9 mouse cellular contexts compared by ENCODE assay signal in the genomic region with DNA sequence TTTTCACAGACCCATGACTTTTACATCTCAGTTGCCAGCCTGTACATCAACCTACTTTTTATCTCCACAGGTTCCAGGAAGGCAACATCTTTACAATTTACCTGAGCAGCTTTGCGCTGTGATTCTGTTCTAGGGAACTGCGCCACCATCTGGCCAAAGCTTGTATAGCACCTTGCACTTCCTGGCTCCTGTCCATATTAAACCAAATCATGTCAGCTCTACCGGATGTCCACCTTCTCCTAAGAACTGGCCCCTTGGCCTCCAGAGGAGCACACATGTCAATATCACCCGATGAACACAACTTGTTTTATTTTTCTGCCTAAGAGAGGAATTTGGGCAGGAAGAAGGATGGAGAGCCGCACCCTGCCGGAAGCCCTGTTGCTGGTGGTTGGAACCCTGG. TPM values are rescaled to one million over a fixed set of nuclear protein-coding genes. Genes with fewer than 3 reads are reported as not detected.
DNase-seq lines count a peak whose midpoint lies in the region; ATAC-seq and TF ChIP-seq lines count a peak whose summit lies in the region.
"Had no signal": no experiment of that assay in that cellular context is flagged by ENCODE, and none has a peak within 500 bp of the region (broad histone marks: within the 10 kb centered on the region; RNA-seq: fewer than 3 reads in every experiment).

No protein-coding gene starts in this region.

- TF ChIP-seq EP300 in lung, postnatal 0 days (IDR thresholded peaks at IDR 0.05) = no peak
- TF ChIP-seq EP300 in stomach, postnatal 0 days (optimal IDR thresholded peaks at IDR 0.05) = no peak

- H3K4me2 ChIP-seq in lung, postnatal 0 days (replicated peaks; ENCODE audit: low read depth, low read length) = no peak overlapping the region
- H3K4me2 ChIP-seq in stomach, postnatal 0 days (replicated peaks; ENCODE audit: low read depth) = no peak overlapping the region
- H3K4me2 ChIP-seq: neural tube, embryonic 13.5 days had no signal

- peaks cover 15% of the 10 kb centered on the region; the same call in 1 of the 2 replicates for H3K36me3 ChIP-seq in lung, postnatal 0 days (ENCODE audit: insufficient read depth, low read length)
- H3K36me3 ChIP-seq in stomach, postnatal 0 days (ENCODE audit: control insufficient read depth, insufficient read depth, low read length) = peaks cover 4% of the 10 kb centered on the region; the same call in 1 of the 2 replicates
- H3K36me3 ChIP-seq: neural tube, embryonic 13.5 days had no signal

- 0 out of 2 replicates have a peak, but pooled peaks cover 4% of the 10 kb centered on the region for H3K4me1 ChIP-seq in lung, postnatal 0 days (ENCODE audit: insufficient read depth, low read depth, low read length)
- no peaks in the 10 kb centered on the region for H3K4me1 ChIP-seq in stomach, postnatal 0 days (replicated peaks; ENCODE audit: control insufficient read depth, insufficient read depth)
- H3K4me1 ChIP-seq: neural tube, embryonic 13.5 days had no signal

- WGBS in lung, postnatal 0 days = 22% methylated on average over 6 of the region's 6 CpGs
- WGBS in stomach, postnatal 0 days = 31% methylated on average over 6 of the region's 6 CpGs

- H3K9ac ChIP-seq in lung, postnatal 0 days (replicated peaks; ENCODE audit: low read depth) = no peak overlapping the region
- H3K9ac ChIP-seq in stomach, postnatal 0 days (ENCODE audit: low read length) = no peak overlapping the region
- H3K9ac ChIP-seq: neural tube, embryonic 13.5 days had no signal

- ATAC-seq in lung, postnatal 0 days = peak; percentile 38; the same call in 1 of the 2 replicates
- ATAC-seq in stomach, postnatal 0 days (ENCODE audit: low FRiP score, low TSS enrichment) = no peak

- H3K27me3 ChIP-seq in lung, postnatal 0 days (replicated peaks; ENCODE audit: insufficient read depth, low read length) = no peaks in the 10 kb centered on the region
- H3K27me3 ChIP-seq in stomach, postnatal 0 days (ENCODE audit: control insufficient read depth, insufficient read depth, low read length) = no peaks in the 10 kb centered on the region

- no peak overlapping the region for H3K27ac ChIP-seq in lung, postnatal 0 days (ENCODE audit: low read length)
- no peak overlapping the region for H3K27ac ChIP-seq in stomach, postnatal 0 days (replicated peaks)
- H3K27ac ChIP-seq: neural tube, embryonic 13.5 days had no signal

- intact Hi-C loops in heart, postnatal 25 days (cut with DNase I) = no loop called here
- intact Hi-C loops in heart, postnatal 36 days (cut with DNase I) = loop anchor here (2.0 to 5.0 kb wide), 2 partner anchors 35 to 235 kb away; partner anchors contain the start of gene Hddc3

- H3K4me3 ChIP-seq in lung, postnatal 0 days (ENCODE audit: low read depth, low read length) = no peak overlapping the region
- H3K4me3 ChIP-seq in stomach, postnatal 0 days (ENCODE audit: low read depth, low read length) = no peak overlapping the region
- H3K4me3 ChIP-seq: neural tube, embryonic 13.5 days had no signal

- DNase-seq in heart, adult 18-20 months = peak; percentile 50 to 84
- DNase-seq in heart, postnatal 25 days (ENCODE audit: low spot score) = no peak
- DNase-seq in right cerebral cortex, postnatal 4 days = peak; percentile 70
- no peak for DNase-seq in right cerebral cortex, postnatal 36 days (ENCODE audit: low spot score in 2 of 2)
- peak; percentile 57 for DNase-seq in c-Kit-positive CD71-positive TER-119-positive erythroid progenitor cells, embryonic 14.5 days (ENCODE audit: low spot score)
- DNase-seq in heart, postnatal 36 days = peak; percentile 73 to 84
- DNase-seq in lung, postnatal 0 days (ENCODE audit: low spot score) = peak; percentile 63
- DNase-seq in stomach, postnatal 0 days (ENCODE audit: low spot score) = peak; percentile 83

- peak; percentile 94 for TF ChIP-seq CTCF in lung, postnatal 0 days (IDR thresholded peaks at IDR 0.05)
- peak; percentile 93 for TF ChIP-seq CTCF in stomach, postnatal 0 days (IDR thresholded peaks at IDR 0.05; ENCODE audit: low read depth)

- no peaks in the 10 kb centered on the region for H3K9me3 ChIP-seq in lung, postnatal 0 days (ENCODE audit: low read length)
- H3K9me3 ChIP-seq in stomach, postnatal 0 days (ENCODE audit: control insufficient read depth, low read length) = no peaks in the 10 kb centered on the region
- H3K9me3 ChIP-seq: neural tube, embryonic 13.5 days had no signal

RNA-seq across cellular contexts. Expression of gene Man2a2, which starts 6.3 kb away (rescaled TPM):
- 10 to 100 TPM; 54.6 to 55.7 TPM for total RNA-seq in heart, adult 18-20 months (2021)
- total RNA-seq in heart, postnatal 25 days (2021) = 10 to 100 TPM; 67.2 to 67.5 TPM
- total RNA-seq in heart, postnatal 36 days (2021) = 10 to 100 TPM; 60.0 to 62.9 TPM
- 8.5 and 9.6 TPM in 2 replicates for polyA plus RNA-seq in lung, postnatal 0 days (2015; fragmentation: Nextera tagmentation; extraction: Ambion mirVana)
- 3.6 and 5.3 TPM in 2 replicates for polyA plus RNA-seq in stomach, postnatal 0 days (2015; fragmentation: Nextera tagmentation; extraction: Ambion mirVana)

RNA-seq across cellular contexts. Expression of gene Fes, which starts 10.3 kb away (rescaled TPM):
- total RNA-seq in heart, adult 18-20 months (2021) = 10 to 100 TPM in 1 of 2 experiments, 1 to 10 TPM in 1; 9.9 to 11.4 TPM
- 10 to 100 TPM; 11.9 to 13.6 TPM for total RNA-seq in heart, postnatal 25 days (2021)
- 10 to 100 TPM in 1 of 2 experiments, 1 to 10 TPM in 1; 6.9 to 16.0 TPM for total RNA-seq in heart, postnatal 36 days (2021)
- 23.5 and 26.4 TPM in 2 replicates for polyA plus RNA-seq in lung, postnatal 0 days (2015; fragmentation: Nextera tagmentation; extraction: Ambion mirVana)
- polyA plus RNA-seq in stomach, postnatal 0 days (2015; fragmentation: Nextera tagmentation; extraction: Ambion mirVana) = 6.2 TPM in 2 replicates

RNA-seq across cellular contexts. Expression of gene Furin, which starts 27.8 kb away (rescaled TPM):
- total RNA-seq in heart, adult 18-20 months (2021) = 100 to 1,000 TPM; 103 to 114 TPM
- total RNA-seq in heart, postnatal 25 days (2021) = 100 to 1,000 TPM; 106 to 118 TPM
- 100 to 1,000 TPM; 111 to 120 TPM for total RNA-seq in heart, postnatal 36 days (2021)
- 24.4 and 27.3 TPM in 2 replicates for polyA plus RNA-seq in lung, postnatal 0 days (2015; fragmentation: Nextera tagmentation; extraction: Ambion mirVana)
- 17.6 and 20.8 TPM in 2 replicates for polyA plus RNA-seq in stomach, postnatal 0 days (2015; fragmentation: Nextera tagmentation; extraction: Ambion mirVana)

RNA-seq across cellular contexts. Expression of gene Hddc3, which starts 34.6 kb away (rescaled TPM):
- 10 to 100 TPM; 32.4 to 35.5 TPM for total RNA-seq in heart, adult 18-20 months (2021)
- total RNA-seq in heart, postnatal 25 days (2021) = 10 to 100 TPM; 35.2 to 38.9 TPM
- 10 to 100 TPM; 36.1 to 36.4 TPM for total RNA-seq in heart, postnatal 36 days (2021)
- 8.5 and 9.2 TPM in 2 replicates for polyA plus RNA-seq in lung, postnatal 0 days (2015; fragmentation: Nextera tagmentation; extraction: Ambion mirVana)
- polyA plus RNA-seq in stomach, postnatal 0 days (2015; fragmentation: Nextera tagmentation; extraction: Ambion mirVana) = 8.6 and 10.4 TPM in 2 replicates

RNA-seq across cellular contexts. Expression of gene Unc45a, which starts 36.7 kb away (rescaled TPM):
- 10 to 100 TPM; 15.8 to 16.0 TPM for total RNA-seq in heart, adult 18-20 months (2021)
- total RNA-seq in heart, postnatal 25 days (2021) = 10 to 100 TPM; 13.5 to 15.8 TPM
- 10 to 100 TPM; 15.5 to 16.9 TPM for total RNA-seq in heart, postnatal 36 days (2021)
- polyA plus RNA-seq in lung, postnatal 0 days (2015; fragmentation: Nextera tagmentation; extraction: Ambion mirVana) = 30.3 and 32.9 TPM in 2 replicates
- polyA plus RNA-seq in stomach, postnatal 0 days (2015; fragmentation: Nextera tagmentation; extraction: Ambion mirVana) = 30.7 and 34.5 TPM in 2 replicates

Comparison
In these comparisons a context has a peak if more than half of its experiments do, and no peak if none do; other contexts are left out.
1. DNase-seq: peak in heart, adult 18-20 months (2 of 2), right cerebral cortex, postnatal 4 days (single experiment), c-Kit-positive CD71-positive TER-119-positive erythroid progenitor cells, embryonic 14.5 days (single experiment), heart, postnatal 36 days (2 of 2), lung, postnatal 0 days (single experiment) and stomach, postnatal 0 days (single experiment); none in heart, postnatal 25 days (single experiment) and right cerebral cortex, postnatal 36 days (0 of 2).